Mouse (Mus musculus) limb, embryonic 14.5 days (tissue): Measurements from ENCODE around the gene Rtkn. TPM values are rescaled to one million over a fixed set of nuclear protein-coding genes. Genes with fewer than 3 reads are reported as not detected.

Experiments used
- ATAC-seq: fragments of 200-750 bp; cut with Nextera tagmentation; 2 replicates; pipeline ENCODE4 v1.8.0; 2017; ENCODE audit warnings: low read depth, moderate number of reproducible peaks, moderate TSS enrichment; ENCODE audit not compliant: low FRiP score
- DNase-seq: peaks from one replicate; pipeline ENCODE4 v3.0.0-alpha.2; 2015; ENCODE audit warnings: low spot score
- H3K27ac ChIP-seq: fragments of 300-500 bp; sonication (generic); replicated peaks from 2 replicates; pipeline ENCODE4 v1.5.1; 2014; ENCODE audit warnings: low read depth, mild to moderate bottlenecking, low read length, moderate library complexity, mixed read lengths
- H3K27me3 ChIP-seq: fragments of 300-500 bp; sonication (generic); 2 replicates; pipeline ENCODE4 v1.6.1; 2014; ENCODE audit warnings: low read length, mixed read lengths; ENCODE audit not compliant: control insufficient read depth, insufficient read depth
- H3K36me3 ChIP-seq: fragments of 300-500 bp; sonication (generic); 2 replicates; pipeline ENCODE4 v1.6.1; 2014; ENCODE audit warnings: mild to moderate bottlenecking, low read length, moderate library complexity, mixed read lengths; ENCODE audit not compliant: control insufficient read depth, insufficient read depth
- H3K4me1 ChIP-seq: fragments of 300-500 bp; sonication (generic); 2 replicates; pipeline ENCODE4 v1.6.1; 2014; ENCODE audit warnings: antibody characterized with exemption, low read length, mixed read lengths; ENCODE audit not compliant: control insufficient read depth, insufficient read depth
- H3K4me2 ChIP-seq: fragments of 300-500 bp; sonication (generic); replicated peaks from 2 replicates; pipeline ENCODE4 v1.6.1; 2014; ENCODE audit warnings: low read depth, mild to moderate bottlenecking, low read length, moderate library complexity; ENCODE audit not compliant: severe bottlenecking
- H3K4me3 ChIP-seq: fragments of 300-500 bp; sonication (generic); replicated peaks from 2 replicates; pipeline ENCODE4 v1.5.1; 2014; ENCODE audit warnings: low read length
- H3K9ac ChIP-seq: fragments of 300-500 bp; sonication (generic); 2 replicates; pipeline ENCODE4 v1.6.1; 2014; ENCODE audit warnings: mild to moderate bottlenecking, low read depth, low read length, moderate library complexity; ENCODE audit not compliant: severe bottlenecking
- H3K9me3 ChIP-seq: fragments of 300-500 bp; sonication (generic); 2 replicates; pipeline ENCODE4 v1.6.1; 2016; ENCODE audit warnings: low read length; ENCODE audit not compliant: control insufficient read depth
- POLR2A ChIP-seq: fragments of 200-500 bp; IDR thresholded peaks from 2 replicates; pipeline ENCODE4 v1.8.0; 2012; ENCODE audit warnings: inconsistent platforms, mild to moderate bottlenecking, moderate library complexity, borderline replicate concordance; ENCODE audit not compliant: insufficient read depth, insufficient read length; ENCODE audit errors: extremely low read depth
- WGBS: fragments of 180-500 bp; shearing (Covaris S2); extraction: QIAGEN DNeasy Blood & Tissue Kit; methylation state at CpG from one replicate; pipeline ENCODE4 v1.1.7; 2014; 5-methylcytosine and 5-hydroxymethylcytosine counted together
- polyA plus RNA-seq, 2 experiments: library from polyadenylated mRNA; depleted of rRNA in 1 of 2; stranded (reverse) in 1 of 2; unstranded in 1 of 2; fragments of >200 nt; fragmentation: Nextera tagmentation in 1 of 2; extraction: Ambion mirVana in 1 of 2; gene quantifications; 2 replicates each; pipeline versions ENCODE4 v1.2.1 to v1.2.3; 2012 to 2014

The Rtkn gene
- polyA plus RNA-seq, 2 experiments = 40.7 to 151 TPM

DNA sequence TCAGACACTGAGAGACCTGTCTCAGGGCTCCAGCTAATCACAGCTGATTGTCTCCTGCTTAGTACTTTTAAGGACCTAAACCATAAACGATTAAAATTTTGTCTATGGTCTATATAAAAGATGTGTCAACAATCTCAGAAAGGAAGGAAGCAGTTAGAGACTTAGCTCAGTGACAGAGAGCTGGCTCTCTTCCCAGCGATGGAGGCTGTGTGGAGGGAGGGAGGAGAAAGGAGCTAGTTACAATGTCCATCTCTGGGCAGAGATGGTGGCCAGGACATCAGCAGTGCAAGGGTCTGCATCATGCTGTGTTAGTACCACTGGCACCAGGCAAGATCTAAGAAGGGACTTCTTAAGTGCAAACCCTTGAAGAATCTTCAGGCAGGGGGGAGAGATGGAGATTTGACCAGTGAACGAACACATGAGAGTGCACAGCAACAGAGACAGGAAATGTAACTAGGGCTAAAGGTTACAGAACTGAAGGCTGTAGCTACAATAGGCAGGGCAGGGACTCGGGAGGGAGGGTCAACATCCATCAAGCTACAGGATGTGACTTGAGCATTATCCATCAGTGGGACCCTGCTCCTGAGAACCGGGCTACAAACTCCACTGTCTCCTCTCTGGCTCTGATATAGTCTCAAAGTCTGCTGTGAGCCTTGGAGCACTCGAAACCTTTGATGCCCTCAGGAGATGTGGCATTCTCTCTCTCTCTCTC is 42.7 kb upstream of the Rtkn start:
- Histone ChIP-seq H3K4me1 (no peaks in the 10 kb centered on the region), H3K27me3 (peaks cover 17% of the 10 kb centered on the region), H3K4me3 (no peak overlapping the region), H3K9ac (no peak overlapping the region), H3K36me3 (no peaks in the 10 kb centered on the region), H3K27ac (no peak overlapping the region), H3K9me3 (no peaks in the 10 kb centered on the region), H3K4me2 (no peak overlapping the region)
- no peak for TF ChIP-seq POLR2A
- DNase-seq = no peak
- 43% methylated on average over 6 of the region's 6 CpGs for WGBS
- no peak for ATAC-seq

GRCm38 (mm10) chr6:83095968-83096367 is 39.3 kb upstream of the Rtkn start:
- no peak overlapping the region for H3K27ac ChIP-seq
- ATAC-seq (no peak), DNase-seq (no peak)
- H3K4me1 ChIP-seq = no peaks in the 10 kb centered on the region
- no peaks in the 10 kb centered on the region for H3K9me3 ChIP-seq
- no peak overlapping the region for H3K4me3 ChIP-seq
- TF ChIP-seq POLR2A = no peak
- no peaks in the 10 kb centered on the region for H3K27me3 ChIP-seq
- H3K36me3 ChIP-seq = no peaks in the 10 kb centered on the region
- 44% methylated on average over 6 of the region's 6 CpGs for WGBS
- no peak overlapping the region for H3K4me2 ChIP-seq
- H3K9ac ChIP-seq = no peak overlapping the region

DNA sequence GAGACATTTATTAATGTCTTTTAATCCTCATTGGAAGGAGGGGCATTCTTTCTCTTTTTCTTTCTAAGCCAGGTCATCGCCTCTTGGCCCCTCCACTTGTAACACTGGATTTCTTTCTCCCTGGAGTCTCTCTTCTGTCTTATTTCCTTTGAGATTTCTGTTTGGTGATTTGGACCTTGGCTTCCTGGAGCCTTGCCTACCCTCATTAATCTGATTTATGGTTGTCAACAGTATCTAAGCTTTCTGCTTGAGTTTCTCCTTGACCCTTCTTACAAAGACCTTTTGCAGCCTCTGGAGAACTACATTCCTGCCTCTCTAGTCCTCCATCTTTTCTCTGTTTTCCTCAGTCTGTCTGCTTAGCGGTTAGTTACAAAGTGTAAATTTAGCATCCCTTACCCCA is 36.9 kb upstream of the Rtkn start:
- ATAC-seq = no peak
- no peaks in the 10 kb centered on the region for H3K27me3 ChIP-seq
- H3K4me3 ChIP-seq = no peak overlapping the region
- no peaks in the 10 kb centered on the region for H3K36me3 ChIP-seq
- TF ChIP-seq POLR2A = no peak
- DNase-seq = no peak
- no peak overlapping the region for H3K27ac ChIP-seq
- no peak overlapping the region for H3K4me2 ChIP-seq
- peaks cover 11% of the 10 kb centered on the region for H3K4me1 ChIP-seq
- H3K9me3 ChIP-seq = no peaks in the 10 kb centered on the region
- H3K9ac ChIP-seq = no peak overlapping the region
- 68% methylated on average over 2 of the region's 2 CpGs for WGBS

GRCm38 (mm10) chr6:83101316-83101687 is 34.0 kb upstream of the Rtkn start, which contains the start of the genes Ccdc142 and Gm42688:
Gene Ccdc142 (plus strand): TSS chr6:83101601.
Gene Gm42688 (plus strand): TSS chr6:83101617.
- Histone ChIP-seq H3K9me3 (no peaks in the 10 kb centered on the region), H3K36me3 (no peaks in the 10 kb centered on the region), H3K9ac (peak within 1 kb of the TSS; percentile 76), H3K4me1 (peaks cover 12% of the 10 kb centered on the region), H3K27me3 (no peaks in the 10 kb centered on the region), H3K4me3 (peak within 1 kb of the TSS; percentile 76), H3K27ac (peak within 1 kb of the TSS; percentile 77), H3K4me2 (peak within 1 kb of the TSS; percentile 98)
- peak; percentile 68; the same call in 1 of the 2 replicates for TF ChIP-seq POLR2A
- ATAC-seq (peak; percentile 91), DNase-seq (peak; percentile 90)
- 3% methylated on average over 25 of the region's 25 CpGs for WGBS

- peak overlapping the region; percentile 98 for H3K4me2 ChIP-seq
- no peak for TF ChIP-seq POLR2A
- H3K9me3 ChIP-seq = no peaks in the 10 kb centered on the region
- peaks cover 12% of the 10 kb centered on the region for H3K4me1 ChIP-seq
- no peaks in the 10 kb centered on the region for H3K27me3 ChIP-seq
- under 1% methylated on average over 58 of the region's 74 CpGs for WGBS
- peak; percentile 78 for ATAC-seq
- peak overlapping the region; percentile 77 for H3K27ac ChIP-seq
- peak overlapping the region; percentile 76 for H3K9ac ChIP-seq
- peak overlapping the region; percentile 76 for H3K4me3 ChIP-seq
- no peaks in the 10 kb centered on the region for H3K36me3 ChIP-seq
- DNase-seq = peak; percentile 51
These were observed 33.3 kb upstream of the Rtkn start for GRCm38 (mm10) chr6:83101688-83102556.
